Mouse (Mus musculus): ENCODE measurements around the gene Neu1.
"Not testable (repeated sequence)": the region's sequence is repeated elsewhere in the genome, so short reads cannot be mapped to it uniquely, and the experiment has no call there.

Neu1 gene

DNA sequence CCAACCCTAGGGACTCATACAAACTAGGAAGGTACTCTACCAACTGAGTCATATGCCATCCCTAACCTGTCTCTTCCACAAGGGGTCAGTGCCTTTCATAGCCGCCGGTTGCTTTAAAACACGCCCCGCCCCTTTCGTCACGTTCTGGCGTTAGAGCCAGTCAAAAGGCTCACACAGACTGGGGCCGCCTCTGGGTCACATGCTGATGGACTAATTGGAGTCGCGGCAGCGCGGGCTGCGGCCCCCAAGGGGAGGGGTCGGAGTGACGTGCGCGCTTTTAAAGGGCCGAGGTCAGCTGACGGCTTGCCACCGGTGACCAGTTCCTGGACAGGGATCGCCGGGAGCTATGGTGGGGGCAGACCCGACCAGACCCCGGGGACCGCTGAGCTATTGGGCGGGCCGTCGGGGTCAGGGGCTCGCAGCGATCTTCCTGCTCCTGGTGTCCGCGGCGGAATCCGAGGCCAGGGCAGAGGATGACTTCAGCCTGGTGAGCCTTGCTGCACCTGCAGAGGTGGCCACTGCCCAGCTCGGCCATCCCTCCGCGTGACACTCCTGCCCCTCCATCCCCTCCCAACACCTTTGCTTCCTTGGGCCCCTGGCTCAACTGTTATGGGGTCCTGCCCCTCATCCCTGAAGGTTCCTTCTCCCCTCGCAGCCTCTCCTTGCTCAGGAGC is at the start of gene Neu1:
Gene Neu1 (plus strand): TSS at position 193 of the 674 bp plus-strand sequence.
- peak; percentile 98 to 99 for DNase-seq (ENCODE audit: low spot score in 2 of 2)

DNA sequence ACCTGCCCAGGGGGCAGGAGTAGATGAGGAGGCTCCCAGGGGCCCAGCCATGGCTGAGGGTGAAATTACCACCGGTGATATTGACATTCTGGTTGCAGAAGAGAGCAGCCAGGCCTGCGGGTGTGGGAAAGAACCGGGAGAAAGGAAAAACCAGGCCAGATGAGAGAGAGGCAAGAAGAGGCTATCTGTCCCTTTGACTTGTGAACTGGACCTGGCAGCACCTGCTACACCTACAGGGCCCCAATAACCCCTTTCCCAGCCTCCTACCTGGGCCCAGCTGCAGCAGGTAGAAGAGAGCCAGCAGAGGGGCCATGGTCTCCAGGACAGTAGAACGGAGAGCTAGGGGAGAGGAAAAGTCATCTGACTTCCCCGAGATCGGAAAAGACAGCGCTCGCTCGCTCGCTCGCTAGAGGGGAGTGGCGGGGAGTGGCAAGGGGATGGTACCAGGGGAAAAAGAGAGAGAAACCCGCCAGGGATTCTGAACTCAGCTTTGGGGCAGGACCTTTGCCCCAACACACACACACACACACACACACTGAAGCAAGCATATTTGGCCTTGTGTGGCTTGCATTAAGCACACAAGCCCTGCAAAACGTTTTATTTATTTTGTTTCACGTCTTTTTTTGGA is 49.3 kb upstream of the Neu1 start, which contains the start of gene Gm20547:
Gene Gm20547 (minus strand): TSS at position 360 of the 628 bp plus-strand sequence.
- no peak for DNase-seq (ENCODE audit: low spot score in 2 of 2)

DNA sequence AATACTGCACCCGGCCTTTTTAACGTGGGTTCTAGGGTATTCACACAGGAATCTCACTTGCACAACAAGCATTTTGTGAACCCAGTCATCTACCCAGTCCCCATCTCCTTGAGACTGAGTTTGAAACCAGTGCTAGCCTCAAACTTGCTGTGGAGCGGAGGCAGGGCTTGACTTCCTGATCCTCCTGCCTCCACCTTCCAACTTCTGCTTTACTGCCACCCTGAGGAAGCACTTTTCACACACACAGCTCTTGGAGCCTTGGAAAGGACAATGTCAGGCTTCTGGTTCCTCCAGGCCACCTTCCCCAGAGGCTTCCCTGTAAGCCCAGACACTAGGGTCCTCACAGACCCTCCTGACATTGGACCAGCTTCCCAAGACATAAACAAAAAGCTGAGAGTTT is 47.7 kb upstream of the Neu1 start:
- no peak for DNase-seq (ENCODE audit: low spot score in 2 of 2)

DNA sequence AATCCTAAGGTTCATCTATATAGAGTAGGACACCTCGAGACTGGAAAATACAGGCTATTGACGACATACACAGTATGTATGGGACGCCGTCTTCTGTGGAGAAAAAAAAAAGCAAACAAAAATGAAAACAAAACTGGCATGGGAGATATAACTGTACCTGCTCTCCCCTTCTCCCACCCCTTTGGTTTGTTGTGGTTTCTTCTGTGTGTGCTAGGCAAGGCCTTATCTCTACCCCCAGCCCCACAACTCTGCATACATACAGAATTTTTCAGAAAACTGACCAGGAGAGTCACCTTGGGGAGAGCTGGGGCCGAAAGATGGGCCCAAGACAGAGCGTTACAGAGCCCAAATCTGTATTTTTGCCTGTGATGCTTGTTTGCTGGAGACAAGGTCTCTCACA is 46.3 kb upstream of the Neu1 start:
- no peak for DNase-seq (ENCODE audit: low spot score in 2 of 2)

DNA sequence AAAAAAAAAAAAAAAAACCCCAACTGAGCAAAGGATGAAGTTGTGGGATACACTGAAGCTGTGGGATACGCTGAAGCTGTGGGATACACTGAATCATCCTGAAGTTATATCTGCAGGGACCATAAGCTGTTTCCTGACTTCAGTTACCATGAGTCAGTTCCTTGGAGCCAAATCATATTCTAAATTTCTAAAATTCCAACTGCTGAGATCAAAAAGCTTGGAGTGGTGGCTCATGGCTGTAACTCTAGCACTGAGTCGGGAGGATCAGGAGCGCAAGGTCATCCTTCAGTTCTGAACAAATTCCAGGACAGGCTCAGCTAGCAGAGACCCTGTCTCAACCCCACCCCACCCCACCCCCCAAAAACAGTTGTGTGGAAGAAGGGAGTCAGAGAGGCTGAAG is 45.4 kb upstream of the Neu1 start:
- no peak for DNase-seq (ENCODE audit: low spot score in 2 of 2)

DNA sequence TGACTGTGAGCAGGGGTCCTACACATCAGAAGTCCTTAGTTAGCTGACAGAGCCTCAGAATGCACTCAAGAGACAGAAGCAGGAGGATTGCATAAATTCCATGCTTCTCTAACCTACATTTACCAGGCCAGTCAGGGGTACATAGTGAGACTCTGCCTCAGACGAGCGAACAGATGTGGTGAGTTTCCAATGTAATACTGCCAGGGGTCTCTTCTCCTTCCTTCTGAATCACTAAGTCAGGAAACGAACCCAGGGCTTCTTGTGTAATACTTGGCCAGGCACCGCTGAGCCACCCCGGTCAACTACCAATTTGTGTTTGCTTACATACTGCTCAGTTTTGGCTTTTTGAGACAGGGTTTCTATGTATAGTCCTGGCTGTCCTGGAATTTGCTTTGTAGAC is 43.1 kb upstream of the Neu1 start:
- DNase-seq (ENCODE audit: low spot score in 2 of 2): no peak

DNA sequence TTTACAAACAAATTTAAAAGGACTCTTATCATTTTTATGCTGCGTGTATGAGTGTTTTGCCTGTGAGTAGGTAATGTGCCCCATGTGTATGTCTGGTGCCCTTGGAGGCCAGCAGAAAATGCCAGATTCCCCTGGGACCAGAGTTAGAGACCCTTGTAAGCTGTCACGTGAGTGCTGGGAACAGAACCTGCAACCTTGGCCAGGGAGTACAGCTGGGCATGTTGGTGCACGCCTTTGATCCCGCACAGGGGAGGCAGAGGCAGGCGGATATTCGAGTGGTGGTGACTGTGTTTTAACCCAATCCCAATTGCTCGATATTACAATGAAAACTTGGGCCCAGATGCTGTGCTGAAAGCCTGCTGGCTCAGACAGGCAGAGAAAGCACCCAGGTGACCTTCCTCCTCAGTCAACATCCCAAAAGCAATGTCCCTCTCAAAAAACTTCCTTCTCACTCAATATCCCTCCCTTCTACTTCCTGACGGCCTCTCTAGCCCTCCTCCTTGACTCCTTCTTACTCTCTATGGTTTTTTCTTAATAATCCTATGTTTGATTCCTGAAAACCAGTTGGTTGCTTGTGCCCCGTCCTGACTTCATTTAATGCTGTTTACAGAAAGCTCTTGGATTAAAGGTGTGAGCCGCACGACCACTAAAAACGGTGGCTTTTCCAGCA is 40.8 kb upstream of the Neu1 start:
- no peak for DNase-seq (ENCODE audit: low spot score in 2 of 2)

DNA sequence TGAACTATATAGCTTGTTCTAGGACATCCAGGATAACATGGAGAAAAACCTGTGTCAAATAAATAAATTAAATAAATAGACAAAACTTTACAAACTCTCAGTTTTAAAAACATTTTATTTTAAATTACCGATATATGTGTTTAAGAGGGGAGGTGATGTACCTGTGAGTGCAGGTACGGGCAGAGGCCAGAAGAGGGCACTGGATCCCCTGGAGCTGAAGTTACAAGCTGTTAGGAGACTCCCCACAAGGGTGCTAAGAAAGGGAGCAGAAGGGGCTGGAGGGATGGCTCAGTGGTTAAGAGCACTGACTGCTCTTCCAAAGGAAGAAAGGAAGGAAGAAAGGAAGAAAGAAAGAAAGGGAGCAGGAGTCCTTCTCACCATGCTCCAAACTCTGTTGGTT is 39.7 kb upstream of the Neu1 start:
- no peak for DNase-seq (ENCODE audit: low spot score in 2 of 2)

DNA sequence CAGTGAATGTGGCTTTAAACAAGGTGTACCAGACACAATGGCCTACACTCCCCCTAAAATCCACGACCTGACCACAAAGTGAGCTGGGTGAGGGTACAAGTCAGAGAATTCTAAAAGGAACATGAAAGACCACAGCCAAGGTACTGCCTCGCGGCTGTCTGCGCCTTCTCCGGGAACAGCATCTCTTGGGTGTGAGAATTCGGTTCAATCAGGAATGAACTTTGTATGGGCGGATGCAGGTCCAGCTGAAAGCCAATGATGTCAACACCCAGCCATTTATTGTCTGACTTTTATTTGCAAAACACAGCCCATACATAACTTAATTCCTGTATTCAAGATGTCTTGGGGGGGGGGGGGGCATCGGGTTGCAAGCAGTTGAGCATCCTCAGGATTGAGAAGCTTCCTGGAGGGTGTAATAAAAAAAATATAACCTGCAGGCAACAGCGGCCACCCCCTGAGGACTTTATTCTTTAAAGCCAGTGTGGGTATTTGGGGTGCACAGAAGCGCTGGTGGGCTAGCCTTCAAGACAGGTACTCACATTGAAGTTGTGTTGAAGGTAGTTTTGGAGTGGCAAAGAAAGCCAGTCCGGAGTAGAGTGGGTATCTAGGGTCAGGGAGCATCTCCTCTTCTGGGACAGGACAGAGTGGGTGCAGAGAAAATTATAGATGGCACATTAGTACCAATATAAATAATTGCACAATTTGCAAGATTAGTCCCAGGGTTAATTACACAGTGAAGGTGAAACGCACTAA is 37.8 kb upstream of the Neu1 start:
- DNase-seq (ENCODE audit: low spot score in 2 of 2): no peak

DNA sequence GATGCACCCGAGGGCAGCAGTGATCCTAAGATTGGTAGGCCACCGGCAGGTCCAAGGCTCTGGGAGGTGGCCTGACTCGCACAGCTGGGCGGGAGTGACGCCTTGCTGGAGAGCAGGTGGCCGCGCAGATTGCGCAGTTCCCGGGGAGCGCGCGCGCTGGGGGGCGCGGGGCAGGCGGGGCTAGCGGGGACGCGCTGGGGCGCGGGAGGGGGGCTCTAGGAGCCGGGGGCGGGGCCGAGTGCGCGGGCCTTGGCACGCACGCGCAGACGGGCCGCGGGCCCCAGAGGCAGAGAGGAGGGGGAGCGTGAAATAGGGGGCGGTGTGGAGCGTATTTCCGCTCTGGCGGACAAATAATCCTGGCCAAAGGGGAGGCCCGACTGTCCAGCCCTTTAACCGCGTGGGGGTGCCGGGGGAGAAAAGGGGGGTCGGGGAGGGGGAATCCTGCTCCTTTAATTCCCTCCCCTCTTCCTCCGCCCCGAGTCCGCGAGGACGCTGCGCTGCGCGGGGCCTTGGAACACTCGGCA is 36.9 kb upstream of the Neu1 start:
- DNase-seq (ENCODE audit: low spot score in 2 of 2): peak; percentile 84 to 87

DNA sequence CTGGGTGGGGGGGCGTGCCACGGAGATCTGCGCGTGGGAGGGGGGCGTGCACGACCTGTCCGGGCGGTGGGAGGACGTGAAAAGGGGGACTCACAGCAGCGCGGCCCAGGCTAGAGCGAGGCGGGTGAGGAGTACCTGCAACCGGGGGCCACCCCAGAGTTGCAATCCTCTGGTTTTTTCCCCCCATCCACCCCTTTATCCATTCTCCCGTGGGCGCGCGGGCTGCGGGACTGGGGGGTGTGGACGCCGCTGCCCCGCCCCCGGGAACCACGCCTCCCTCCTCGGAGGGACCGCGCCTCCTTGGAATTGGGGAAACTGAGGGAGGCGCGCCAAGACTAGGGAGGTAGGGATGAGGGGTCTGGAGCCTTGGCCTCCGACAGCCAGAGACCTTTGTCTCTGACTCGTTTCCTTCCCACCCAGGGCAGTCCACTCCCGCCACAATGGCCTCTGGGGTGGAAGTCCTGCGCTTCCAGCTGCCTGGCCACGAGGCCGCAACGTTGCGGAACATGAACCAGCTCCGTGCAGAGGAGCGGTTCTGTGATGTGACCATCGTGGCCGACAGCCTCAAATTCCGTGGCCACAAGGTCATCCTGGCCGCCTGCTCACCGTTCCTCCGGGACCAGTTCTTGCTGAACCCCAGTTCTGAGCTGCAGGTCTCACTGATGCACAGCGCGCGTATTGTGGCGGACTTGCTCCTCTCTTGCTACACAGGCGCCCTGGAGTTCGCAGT is 36.1 kb upstream of the Neu1 start:
- no peak for DNase-seq (ENCODE audit: low spot score in 2 of 2)

DNA sequence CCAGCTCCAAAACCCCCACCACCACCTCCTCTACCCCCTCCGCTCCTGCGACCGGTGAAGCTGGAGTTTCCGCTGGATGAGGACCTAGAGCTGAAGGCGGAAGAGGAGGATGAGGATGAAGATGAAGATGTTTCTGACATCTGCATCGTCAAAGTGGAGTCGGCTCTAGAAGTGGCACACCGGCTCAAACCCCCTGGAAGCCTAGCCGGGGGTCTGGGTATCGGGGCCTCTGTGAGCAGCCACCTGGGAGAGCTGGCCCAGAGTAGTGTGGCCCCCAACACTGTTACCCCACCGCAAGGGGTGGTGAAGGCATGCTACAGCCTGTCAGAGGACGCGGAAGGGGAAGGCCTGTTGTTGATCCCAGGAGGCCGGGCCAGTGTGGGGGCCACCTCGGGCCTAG is 35.3 kb upstream of the Neu1 start:
- DNase-seq (ENCODE audit: low spot score in 2 of 2): no peak

DNA sequence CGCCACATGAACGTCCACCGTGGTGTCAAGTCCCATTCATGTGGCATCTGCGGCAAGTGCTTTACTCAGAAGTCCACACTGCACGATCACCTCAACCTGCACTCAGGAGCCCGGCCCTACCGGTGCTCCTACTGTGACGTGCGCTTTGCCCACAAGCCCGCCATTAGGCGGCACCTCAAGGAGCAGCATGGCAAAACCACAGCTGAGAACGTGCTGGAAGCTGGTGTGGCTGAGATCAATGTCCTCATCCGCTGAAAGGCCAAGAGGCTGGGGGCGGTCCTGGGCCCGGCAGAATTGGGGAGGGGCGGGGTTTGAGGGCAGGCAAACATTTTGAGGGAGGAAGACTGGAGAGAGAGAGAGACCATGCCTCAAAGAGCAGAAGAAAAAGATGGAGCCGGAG is 34.7 kb upstream of the Neu1 start:
- DNase-seq (ENCODE audit: low spot score in 2 of 2): no peak

DNA sequence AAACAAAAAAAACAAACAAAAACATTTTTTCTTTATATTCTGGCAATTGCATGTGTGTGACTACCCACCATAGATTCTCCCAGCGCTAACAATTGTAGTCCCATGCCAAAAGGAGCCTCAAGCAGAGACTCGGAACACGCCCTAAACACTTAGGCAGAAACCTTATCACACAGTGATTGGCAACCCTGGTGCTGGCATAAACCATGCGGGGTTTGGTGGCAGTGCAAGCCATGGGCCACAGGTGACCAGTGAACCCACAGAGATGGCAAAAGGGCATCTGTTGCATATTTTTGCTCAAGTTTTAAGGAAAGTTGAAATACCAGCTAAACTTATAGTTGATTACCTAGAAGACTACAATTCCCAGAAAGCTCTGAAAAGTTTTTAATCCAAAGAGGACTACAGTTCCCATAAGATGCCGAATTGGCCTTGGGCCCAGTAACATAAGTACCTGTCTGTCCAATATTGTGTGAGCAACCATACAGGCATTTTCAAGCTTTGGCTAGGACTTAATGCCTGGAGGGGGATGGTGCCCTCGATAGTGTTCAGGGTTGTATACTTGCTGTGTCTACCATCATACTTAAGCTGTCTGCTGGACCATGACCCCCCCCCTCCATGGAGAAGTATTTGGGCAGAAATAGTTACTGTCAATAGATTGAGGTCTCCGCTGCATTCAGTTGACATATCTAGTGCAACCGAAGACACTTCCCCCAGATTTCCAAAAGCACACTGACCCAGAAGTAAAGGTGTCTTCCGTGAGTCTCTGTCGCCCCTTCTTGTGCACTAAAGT is 33.5 kb upstream of the Neu1 start:
- peak; percentile 46 to 51 for DNase-seq (ENCODE audit: low spot score in 2 of 2)

DNA sequence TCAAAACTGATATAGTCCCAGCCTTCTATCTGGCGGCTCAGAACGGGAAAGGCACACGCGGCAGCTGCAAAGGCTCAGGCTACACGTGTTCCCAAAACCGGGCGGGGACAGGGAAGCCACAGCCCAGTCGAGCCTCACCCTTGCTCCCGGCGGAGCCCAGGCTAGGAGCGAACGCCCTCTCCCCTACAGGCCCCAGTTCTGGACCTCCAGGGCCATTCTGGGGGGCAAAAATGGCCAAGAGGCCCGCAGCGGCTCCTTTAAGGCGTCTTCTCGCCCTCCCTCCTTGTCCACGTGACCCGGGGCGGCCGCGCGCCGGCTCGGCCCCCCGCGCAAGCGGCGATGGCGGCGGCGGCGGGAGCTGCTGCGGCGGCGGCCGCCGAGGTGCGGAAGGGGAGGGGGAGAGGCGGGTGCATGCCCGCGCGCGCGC is 32.9 kb upstream of the Neu1 start, which contains the start of the genes C2 and Ehmt2:
Gene C2 (minus strand): TSS at position 106 of the 427 bp plus-strand sequence.
Gene Ehmt2 (plus strand): TSS at position 310 of the 427 bp plus-strand sequence.
- DNase-seq (ENCODE audit: low spot score in 2 of 2): peak; percentile 68 to 72

DNA sequence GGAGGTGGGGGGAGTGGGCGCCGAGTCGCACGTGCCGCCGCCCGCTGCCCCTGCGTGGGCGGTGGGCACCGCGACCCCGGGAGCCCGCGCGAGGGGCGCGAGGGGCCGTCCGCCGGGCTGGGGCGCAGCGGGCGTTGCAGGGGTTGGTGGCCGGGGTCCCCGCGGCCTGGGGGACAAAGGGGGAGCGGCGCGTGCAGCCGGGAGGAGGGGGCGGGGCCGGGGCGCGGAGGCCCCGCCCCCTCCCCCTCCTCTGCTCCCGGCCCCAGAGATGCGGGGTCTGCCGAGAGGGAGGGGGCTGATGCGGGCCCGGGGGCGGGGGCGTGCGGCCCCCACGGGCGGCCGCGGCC is 32.4 kb upstream of the Neu1 start:
- no peak for DNase-seq (ENCODE audit: low spot score in 2 of 2)

DNA sequence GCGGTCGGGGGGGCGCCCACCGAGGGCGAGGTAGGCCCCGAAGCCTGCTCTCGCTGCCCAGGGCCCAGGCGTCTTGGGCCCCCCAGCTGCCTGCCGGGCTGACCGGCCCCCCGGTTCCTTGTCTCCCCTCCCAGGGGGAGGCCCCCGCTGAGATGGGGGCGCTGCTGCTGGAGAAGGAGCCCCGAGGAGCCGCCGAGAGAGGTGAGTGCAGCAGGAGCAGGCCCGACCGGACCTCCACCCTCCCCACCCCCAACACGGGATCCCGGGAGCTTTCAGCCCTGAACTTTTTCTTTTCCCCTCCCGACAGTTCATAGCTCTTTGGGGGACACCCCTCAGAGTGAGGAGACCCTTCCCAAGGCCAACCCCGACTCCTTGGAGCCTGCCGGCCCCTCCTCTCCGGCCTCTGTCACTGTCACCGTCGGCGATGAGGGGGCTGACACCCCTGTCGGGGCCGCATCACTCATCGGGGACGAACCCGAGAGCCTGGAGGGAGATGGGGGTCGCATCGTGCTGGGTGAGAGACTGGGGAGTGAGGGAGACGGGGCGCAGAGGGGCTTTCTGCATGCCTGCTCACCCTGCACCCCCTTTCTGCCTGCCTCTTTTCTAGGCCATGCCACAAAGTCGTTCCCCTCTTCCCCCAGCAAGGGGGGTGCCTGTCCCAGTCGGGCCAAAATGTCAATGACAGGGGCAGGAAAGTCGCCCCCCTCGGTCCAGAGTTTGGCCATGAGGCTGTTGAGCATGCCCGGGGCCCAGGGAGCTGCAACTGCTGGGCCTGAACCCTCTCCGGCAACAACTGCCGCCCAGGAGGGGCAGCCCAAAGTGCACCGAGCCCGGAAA is 31.8 kb upstream of the Neu1 start:
- no peak for DNase-seq (ENCODE audit: low spot score in 2 of 2)

DNA sequence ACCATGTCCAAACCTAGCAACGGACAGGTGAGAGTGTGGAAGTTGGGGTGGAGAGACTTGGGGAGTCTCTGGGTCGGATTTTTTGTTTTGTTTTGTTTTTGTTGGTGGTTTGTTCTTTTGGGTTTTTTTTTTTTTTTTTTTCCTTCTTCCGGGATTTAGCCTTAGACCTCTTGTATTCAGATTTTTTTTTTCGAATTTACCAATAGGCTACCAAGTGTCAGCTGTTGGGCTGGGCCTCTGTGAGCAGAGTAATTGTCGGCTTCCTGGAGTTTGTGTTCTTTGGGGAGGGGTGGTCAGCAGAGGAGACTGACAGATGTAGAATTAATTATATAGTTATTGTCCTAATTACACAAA is 31.2 kb upstream of the Neu1 start:
- DNase-seq (ENCODE audit: low spot score in 2 of 2): no peak

DNA sequence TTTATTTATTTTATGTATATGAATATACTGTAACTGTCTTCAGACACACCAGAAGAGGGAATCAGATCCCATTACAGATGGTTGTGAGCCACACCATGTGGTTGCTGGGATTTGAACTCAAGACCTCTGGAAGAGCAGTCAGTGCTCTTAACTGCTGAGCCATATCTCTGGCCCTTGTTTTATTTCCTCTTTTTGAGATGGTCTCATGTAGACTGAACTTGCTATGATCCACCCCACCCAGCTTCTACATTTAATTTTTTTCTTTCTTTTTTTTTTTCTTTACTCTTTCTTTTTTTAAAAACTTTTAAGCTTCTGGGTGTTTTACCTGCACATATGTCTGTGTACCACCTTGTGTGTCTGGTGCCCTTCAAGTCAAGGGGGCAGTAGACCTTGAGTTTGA is 30.2 kb upstream of the Neu1 start:
- DNase-seq (ENCODE audit: low spot score in 2 of 2): not testable (repeated sequence)

DNA sequence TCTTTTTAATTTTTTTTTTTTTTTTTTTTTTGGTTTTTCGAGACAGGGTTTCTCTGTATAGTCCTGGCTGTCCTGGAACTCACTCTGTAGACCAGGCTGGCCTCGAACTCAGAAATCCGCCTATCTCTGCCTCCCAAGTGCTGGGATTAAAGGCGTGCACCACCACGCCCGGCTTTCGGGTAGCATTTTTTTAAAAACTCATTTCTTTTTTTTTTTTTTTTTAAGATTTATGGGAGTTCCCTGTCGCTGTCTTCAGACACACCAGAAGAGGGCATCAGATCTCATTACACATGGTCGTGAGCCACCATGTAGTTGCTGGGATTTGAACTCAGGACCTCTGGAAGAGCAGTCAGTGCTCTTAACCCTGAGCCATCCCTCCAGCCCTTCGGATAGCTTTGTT is 29.1 kb upstream of the Neu1 start:
- not testable (repeated sequence) for DNase-seq (ENCODE audit: low spot score in 2 of 2)

All from right cerebral cortex, postnatal 36 days (tissue).